Mouse (Mus musculus): Measurements from ENCODE around the gene Gm8212. TPM values are rescaled to one million over a fixed set of nuclear protein-coding genes. Genes with fewer than 3 reads are reported as not detected.
"Not testable (repeated sequence)": the region's sequence is repeated elsewhere in the genome, so short reads cannot be mapped to it uniquely, and the experiment has no call there.

Gene Gm8212
- not detected for total RNA-seq (2022)

- DNase-seq (ENCODE audit: low spot score in 2 of 2) = not testable (repeated sequence)
Observed at GRCm38 (mm10) chr14:44197361-44197760, at the start of gene Gm8212. Gene Gm8212 (plus strand): TSS chr14:44197661.

GRCm38 (mm10) chr14:44213154-44213553 is 15.7 kb downstream of the Gm8212 start, which contains the start of gene 4930503E14Rik:
Gene 4930503E14Rik (minus strand): TSS chr14:44213254.
- not testable (repeated sequence) for DNase-seq (ENCODE audit: low spot score in 2 of 2)

- DNase-seq (ENCODE audit: low spot score in 2 of 2) = no peak
Observed at GRCm38 (mm10) chr14:44248039-44248438, 50.6 kb downstream of the Gm8212 start.

Other genes with a start within 250 kb of the Gm8212 start
- gene Ang5, start 240.6 kb upstream of the Gm8212 start, total RNA-seq (2022) = not detected
- gene Ang6, start 195.4 kb upstream of the Gm8212 start, total RNA-seq (2022) = not detected
- gene Ear2, start 95.0 kb upstream of the Gm8212 start, total RNA-seq (2022) = not detected
- gene Gm3327, start 73.8 kb upstream of the Gm8212 start, total RNA-seq (2022) = not detected
- under 1 TPM in 3 of 4 experiments, not detected in 1; 0.39 to 0.87 (median 0.70) TPM for gene 4930503E14Rik, start 15.6 kb downstream of the Gm8212 start, total RNA-seq (2022)
- gene Gm8220, start 87.9 kb downstream of the Gm8212 start, total RNA-seq (2022) = not detected
- gene Gm5930, start 140.9 kb downstream of the Gm8212 start, total RNA-seq (2022) = not detected
- not detected for gene Gm8229, start 167.7 kb downstream of the Gm8212 start, total RNA-seq (2022)
- not detected for gene Gm3371, start 213.0 kb downstream of the Gm8212 start, total RNA-seq (2022)
- gene Gm8232, start 236.0 kb downstream of the Gm8212 start, total RNA-seq (2022) = not detected

Measured in left cerebral cortex, adult 8-10 months (tissue).